Mouse (Mus musculus) adrenal gland, postnatal 25 days (tissue): ENCODE results near the gene Phb. TPM values are rescaled to one million over a fixed set of nuclear protein-coding genes. Genes with fewer than 3 reads are reported as not detected.

Experiments
- DNase-seq: peaks from one replicate; pipeline ENCODE4 v3.0.0; 2021; ENCODE audit warnings: mixed read lengths
- long read RNA-seq: library from polyadenylated mRNA; stranded (forward); transcript quantifications from one replicate; pipeline ENCODE4 v2.0.0, GENCODE M21; 2021
- total RNA-seq: library from RNA; stranded (reverse); gene quantifications from 2 replicates; pipeline ENCODE4 v1.2.3, GENCODE M21; 2021

Phb gene
- total RNA-seq, result 225 and 315 TPM in 2 replicates
- long read RNA-seq, transcript Phb-204 (7 exons, 1,799 nt), result major isoform, 477 of 537 reads
- long read RNA-seq, partial matches to known transcripts, result 41 of 537 reads
- long read RNA-seq, other reads (novel, unspliced or antisense), result 18 of 537 reads

DNA sequence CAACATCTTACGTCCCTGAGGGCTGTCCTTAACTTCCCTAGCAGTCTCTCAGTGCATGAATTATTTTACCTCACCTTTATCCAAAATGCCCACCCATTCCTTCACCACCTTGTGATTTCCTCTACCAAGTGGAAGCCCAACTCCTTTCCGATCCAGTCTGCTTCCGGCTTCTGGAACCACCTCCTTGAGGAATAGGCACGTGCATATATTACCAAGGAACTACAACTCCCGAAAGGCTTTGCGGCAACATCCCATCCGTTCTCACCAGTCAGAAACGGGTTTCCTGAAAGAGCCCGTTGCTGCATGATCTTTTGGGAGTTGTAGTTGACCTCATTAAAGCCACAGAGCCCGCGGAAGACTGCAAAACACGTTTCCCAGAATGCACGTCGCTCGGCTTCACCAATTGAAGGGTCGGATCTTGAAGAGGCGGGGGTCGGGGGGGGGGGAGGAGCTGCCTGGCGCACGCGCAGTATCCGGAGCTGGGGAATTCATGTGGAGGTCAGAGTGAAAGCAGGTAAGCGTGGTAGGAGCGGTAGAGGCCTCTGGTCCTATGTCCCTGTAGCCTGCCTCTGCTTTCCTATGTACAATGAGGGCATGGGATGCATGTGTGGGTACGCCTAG is at the start of gene Phb:
Gene Phb, plus strand, starts transcription at position 429 of the 621 bp plus-strand sequence.
- peak; percentile 81 for DNase-seq

DNA sequence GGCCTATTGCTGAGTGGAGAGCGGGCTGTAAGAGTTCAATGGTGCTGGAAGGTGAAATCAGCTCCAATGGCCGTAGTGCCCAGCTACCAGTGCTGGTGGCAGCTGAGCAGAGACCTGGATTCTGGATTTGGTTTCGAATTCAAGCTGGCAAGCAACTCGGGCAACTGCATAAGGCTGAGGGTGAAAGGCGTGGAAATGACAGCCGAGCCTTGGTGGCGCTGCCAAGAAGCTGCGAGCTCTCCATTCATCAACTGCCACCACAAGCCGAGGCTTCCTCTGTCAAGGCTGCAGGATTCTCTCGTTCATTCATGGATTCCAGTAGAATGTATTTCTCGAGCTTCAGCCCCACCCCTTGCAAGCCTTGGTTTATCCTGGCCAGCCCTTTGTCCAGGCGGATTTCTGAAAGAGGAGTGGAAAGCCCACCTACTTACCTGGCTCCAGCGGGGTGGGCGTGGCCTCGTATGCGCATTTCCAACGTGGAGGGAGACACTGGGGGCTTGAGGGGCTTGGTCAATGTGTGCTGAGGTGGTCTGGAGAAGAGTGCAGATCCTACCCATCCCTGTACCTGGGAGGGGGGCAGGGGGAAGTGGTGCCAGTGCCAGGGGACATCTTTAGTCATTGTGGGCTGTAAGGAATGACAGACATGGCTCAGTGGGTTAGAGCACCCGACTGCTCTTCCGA is 48.8 kb upstream of the Phb start:
- peak; percentile 68 for DNase-seq

DNA sequence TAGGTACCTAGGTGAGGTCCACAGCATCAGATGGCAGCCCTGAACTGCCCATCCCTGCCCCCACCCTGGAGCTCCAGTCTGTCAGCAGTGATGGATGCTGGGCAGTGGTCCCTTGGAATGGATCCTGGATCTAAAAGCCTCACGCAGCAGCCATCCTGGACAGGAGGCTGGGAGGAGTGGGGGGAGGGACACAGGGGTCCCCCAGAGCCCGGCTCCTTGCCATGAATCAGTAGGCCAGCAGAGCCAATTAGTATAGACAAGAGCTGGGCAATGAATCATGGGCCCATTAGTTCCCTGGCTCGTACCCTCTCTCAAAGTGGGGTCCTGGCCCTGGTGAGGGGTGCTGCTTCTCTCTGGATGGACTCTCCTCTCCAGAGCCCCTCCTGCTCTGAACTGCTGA is 47.7 kb upstream of the Phb start:
- no peak for DNase-seq

DNA sequence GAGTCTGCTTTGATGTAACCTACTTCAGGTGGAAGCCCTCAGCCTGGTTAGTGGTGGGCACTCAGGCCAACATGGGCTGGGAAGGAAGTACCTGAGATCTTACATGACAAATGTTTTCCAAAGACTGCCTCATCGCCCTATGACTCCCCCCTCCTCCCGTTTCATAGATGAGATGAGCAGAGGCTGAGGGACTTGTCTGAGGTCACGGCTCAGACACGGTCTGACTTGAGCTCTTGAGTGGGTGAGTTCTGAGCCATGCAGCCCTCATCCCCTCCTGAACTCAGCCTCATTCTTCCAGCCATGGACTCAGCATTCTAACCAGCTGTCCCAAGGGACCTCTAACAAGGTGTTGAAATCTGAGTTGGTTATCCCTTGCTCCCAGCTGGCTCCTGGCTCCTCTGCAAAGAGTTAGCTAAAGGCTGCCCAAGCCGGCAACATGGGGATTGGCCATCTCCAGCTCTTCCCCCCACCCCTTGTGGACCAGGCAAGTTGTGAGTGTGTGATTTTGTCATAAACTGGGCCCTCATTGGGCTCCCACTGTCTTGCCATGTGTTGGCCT is 46.8 kb upstream of the Phb start:
- DNase-seq, result no peak

DNA sequence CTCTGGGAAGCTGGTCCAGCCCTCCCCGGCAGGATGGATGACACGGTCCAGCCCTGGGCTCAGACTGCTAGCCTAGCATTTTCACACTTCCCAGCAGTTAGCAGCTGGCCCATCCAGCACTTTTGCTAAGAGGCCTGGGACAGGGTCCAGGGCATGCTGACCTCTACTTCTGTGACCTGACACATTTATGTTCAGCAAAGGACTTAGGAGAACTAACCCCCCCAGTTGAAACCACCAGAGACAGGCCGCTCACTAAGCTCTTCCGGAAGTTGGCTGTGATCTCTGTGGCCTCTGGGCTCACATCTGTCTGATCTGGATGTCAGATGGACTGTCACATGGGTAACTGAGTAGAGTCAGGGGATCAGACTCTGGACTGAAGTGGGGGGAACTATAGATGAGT is 45.7 kb upstream of the Phb start:
- no peak for DNase-seq

DNA sequence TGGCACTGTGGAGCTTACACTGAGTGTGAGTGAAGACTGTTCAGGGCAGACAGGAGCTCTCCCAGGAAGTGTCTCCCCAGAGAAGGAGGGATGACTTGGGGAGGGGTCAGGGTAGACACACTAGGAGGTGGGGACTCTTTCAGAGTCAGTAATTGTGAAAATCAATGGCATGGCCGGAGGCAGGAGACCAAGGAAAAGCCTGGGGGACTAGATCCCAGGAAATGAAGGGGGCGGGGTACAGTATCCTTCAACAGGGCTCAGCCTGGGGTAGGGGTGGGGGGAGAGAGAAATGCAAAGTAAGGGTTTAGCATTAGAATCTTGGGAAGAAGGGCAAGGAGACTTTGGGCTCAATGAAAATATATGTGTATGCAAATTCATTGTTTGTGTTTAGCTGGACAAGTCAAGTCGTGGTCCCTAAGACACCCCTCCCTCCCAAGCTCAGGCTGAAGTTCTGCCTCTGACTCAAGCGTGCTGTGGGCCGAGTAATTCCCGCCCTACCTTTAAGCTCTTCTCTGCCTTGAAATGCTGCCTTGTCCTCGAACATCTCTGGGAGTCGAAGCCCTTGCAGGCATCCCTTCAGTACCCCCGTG is 45.1 kb upstream of the Phb start:
- no peak for DNase-seq

DNA sequence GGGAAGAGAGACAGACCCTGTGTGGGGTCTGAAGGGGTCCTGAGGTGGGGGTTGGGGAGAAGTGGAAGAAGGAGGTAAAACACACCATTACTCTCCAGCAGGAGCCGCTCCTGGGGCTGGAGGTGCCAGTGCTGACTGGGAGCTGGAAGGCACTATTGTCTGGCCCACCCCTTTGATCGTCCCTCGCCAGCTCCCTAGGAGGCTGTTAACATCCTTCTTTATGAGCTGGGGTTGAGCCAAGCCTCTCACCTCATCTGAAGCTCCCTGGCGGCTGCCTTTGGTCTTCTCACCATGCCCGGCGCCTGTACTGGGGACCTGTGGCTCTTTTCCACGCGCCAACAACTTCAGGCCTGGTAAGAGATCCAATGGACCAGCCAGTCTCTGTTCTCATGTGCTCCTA is 44.3 kb upstream of the Phb start:
- no peak for DNase-seq

DNA sequence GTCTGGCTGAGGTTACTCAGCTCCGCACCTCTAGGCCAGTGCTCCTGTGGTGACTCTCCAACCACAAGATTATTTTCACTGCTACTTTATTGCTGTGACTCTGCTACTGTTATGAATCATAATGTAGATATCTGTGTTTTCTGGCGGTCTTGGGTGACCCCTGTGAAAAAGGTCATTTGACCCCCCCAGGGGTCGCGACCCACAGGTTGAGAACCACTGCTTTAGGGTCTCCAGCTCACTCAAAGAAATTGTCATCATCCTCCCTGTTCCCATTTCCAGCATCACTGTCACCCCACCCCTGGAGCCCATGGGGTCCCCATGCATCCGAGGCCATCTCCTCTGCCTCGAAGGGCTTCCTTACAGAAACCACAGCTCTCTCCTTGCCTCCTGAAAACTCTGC is 36.2 kb upstream of the Phb start:
- no peak for DNase-seq

DNA sequence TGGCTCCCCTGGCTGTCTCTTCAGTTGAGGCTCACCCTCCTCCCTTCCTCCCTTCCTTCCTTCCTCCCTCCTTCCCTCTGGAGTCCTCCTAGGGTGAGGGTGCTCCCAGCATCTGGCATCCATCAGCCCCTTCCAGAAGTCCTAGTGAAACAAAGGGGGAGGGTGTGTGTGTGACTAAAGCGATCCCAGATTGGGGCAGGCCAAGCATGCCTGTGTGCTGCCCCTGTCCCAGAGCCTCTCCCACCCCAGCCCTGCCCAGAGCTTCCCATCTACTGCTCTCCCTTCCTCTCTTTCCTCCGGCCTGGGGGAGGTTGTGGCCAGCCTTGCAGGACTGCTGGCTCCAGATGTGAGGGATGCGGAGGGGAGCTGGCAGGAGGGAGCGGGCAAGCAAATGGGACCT is 35.5 kb upstream of the Phb start:
- no peak for DNase-seq

DNA sequence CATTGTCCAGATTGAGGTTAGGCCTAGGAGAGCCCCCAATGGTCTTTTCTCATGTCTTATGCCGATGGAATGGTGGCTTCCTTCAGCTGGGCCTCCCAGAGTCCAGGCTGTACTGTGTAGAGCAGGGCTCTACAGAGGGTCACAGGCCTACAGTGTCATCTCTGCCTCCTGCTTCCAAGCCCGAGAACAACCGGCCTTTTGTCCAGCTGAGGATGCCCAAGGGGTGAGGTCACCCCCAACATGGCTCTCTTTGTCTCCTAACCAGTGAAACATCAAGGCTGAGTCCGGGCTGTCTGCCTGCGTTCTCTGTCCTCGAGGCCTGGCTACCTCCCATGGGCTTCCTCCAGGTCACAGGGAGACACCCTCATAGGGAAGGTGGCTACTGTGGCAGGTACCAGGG is 34.3 kb upstream of the Phb start:
- DNase-seq, result no peak

DNA sequence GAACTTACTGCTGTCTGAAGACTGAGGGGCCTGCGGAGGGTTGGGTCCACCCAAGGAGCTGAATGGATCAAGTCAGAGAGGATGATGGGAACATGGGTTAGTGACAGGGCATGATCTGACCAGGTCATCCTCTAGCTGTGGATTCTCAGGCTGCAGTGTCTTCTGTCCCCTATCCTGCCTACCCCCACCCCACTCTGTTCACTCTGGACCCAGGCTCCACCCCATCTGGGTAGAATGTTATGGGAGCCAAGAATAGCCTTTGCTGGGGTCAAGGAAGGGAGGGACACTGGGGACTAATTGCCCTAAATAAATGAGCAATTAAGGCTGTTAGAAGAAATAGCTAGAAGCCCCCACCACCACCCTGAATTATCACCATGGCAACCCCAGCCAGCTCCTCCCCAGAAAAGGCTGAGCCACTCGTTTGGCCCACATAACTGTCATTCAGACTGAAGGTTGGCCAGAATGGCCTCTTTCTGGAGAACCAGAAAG is 33.2 kb upstream of the Phb start:
- no peak for DNase-seq

DNA sequence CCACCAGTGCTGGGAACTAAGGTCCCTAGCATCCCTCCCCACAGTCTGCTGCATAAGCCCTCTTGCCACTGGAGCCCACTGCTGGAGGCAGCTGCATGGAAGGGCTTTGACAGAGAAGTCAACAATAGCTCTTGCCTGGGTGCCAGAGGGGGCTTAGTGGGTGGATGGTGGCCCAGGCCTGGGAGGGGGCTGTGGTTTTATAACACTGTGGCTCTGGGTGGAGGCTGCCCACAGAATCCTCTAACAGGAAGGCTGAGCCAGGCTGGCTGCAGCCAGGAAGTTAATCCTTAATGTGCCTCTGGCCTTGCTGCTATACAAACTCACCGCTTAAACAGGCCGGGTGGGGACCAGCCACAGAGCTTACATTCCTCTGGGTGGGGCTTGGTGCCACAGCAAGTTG is 31.7 kb upstream of the Phb start:
- no peak for DNase-seq

DNA sequence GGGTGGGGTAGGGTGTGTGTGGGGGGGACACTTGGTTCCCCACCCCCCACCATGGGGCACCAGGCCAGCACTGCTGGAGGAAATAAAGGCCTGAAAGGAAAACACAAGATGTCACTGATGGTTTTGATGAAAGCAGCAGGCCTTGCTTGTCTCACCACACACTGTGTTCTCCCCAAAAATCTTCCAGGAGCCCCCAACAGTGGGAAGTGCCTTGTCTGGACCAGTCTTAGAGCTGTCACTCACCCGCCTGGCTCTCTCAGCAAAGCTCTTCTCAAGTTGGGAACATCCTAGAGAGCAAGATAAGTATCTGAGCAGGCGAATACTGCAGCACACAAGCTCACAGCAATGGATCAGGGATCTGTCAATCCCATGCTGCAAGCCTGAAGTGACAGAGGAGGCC is 26.0 kb upstream of the Phb start:
- no peak for DNase-seq

DNA sequence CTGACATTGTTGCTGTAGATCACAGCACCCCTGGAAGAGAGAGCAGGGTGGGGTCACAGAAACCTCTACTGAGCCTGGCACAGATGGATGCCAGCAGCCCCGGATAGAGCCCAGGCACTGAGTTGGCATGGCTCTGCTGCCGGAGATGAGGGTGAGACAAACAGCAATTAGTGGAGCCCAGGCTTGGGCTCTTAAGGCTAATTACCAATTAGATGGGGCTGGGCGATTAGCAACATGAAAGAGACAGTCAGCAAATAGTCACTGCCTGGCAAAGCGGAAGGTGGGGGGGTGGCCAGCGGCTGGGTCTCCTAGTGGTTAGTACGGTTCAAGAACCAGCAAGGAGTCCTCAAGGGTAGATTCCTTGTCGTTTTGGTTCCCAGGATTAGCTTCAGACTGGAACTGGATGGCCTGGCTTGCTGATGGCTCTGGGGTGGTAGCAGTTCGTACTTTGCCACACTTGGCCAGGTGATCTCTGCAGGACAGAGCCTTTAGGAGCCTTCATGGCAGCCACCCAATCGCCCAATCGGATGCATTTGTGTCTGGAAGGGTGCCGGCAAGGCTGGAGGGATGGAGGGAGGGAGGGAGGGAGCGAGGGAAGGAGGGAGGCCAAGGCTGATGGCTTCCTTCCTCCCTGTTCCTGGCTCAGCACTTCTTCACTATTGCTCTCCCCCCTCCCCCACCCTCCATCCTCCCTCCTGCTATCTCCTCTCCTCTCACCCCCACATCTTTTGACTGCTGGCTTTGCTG is 24.1 kb upstream of the Phb start:
- no peak for DNase-seq

DNA sequence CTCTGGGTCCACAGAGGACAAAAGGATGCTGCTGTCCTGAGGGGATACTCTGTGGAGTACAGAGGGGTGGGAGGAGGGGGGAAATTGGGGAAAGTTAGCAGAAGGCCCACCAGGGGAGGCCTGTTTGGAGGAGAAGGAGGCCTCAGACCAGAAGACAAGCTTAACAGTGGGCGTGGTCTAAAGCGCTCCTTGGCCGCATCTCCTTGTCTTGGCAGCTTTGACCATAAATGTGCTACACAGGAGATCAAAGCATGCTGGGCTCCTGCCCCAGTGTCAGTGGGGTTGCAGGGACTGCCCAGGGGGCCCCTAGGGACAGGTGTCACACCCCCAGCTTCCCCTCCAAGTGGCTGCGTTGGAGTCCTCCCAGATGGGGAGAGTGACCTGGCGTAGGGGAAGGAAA is 22.9 kb upstream of the Phb start:
- DNase-seq, result no peak

DNA sequence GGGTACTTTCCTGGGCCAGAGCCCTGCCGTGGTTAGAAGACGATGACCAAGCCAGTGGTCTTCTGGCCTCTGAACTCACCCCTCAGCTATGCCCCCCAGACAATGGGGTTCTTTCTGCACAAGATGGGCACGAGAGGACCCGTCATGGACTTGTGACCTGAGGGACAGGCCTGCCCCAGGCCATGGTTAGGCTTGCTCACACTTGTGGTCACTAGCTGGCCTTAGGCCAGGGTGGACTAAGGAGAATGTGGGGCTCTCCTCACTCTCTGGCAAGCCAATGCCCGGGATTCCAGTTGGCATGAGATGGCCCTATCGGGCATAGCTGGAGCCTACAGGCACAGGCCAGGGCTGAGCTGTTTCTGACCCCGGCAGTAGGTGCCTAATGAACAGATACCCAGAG is 22.4 kb upstream of the Phb start:
- no peak for DNase-seq

DNA sequence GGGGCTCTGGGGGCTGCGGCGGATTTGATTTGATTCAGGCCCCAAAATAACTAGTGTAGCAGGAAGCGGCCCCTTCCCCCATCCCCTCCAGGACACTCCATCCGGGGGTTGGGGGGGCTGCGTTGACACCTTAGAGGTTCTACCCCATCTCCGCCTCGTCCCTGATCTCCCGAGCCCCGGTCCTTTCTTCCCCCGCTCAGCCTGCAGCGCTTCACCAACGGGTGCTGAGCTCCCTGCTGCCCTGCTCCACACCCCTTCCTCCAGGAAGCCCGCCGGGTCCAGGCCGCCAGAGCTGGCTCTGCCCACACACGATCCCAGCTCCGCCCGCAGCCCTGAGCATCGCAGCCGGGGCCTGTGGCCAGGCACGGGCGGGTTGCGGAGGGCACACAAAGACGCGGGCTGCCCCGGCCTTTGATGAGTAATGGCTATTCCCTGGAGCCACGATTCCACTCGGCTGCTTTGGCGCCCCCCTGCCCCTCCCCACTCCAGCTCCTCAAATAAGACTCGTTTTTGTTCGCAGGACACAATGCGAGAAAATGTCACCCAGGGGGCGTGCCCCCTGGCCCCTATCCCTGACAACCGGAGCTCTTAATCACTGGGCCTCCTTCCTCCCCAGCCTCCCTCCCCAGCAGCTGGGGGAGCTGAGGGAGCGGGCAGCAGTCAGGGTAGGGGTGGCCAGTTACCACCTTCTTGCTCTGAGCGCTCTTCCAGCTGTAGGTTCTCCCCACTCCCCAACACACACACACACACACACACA is 21.2 kb upstream of the Phb start:
- DNase-seq, result no peak

DNA sequence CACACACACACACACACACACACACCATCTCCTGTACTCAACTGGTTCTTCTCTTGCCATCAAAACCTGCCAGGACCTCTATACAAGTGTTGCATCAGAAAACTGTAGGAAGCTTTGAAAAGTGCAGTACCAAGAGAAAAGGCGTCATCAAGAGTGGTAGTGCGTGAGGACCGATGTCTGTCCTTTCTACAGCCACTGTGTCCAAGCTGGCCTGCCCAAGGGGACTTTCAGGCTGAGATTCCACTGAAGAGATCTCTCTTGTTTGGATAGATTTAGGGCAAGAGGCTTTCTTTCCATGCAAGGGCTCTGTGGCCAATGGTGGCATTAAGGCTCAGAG is 20.6 kb upstream of the Phb start:
- no peak for DNase-seq

DNA sequence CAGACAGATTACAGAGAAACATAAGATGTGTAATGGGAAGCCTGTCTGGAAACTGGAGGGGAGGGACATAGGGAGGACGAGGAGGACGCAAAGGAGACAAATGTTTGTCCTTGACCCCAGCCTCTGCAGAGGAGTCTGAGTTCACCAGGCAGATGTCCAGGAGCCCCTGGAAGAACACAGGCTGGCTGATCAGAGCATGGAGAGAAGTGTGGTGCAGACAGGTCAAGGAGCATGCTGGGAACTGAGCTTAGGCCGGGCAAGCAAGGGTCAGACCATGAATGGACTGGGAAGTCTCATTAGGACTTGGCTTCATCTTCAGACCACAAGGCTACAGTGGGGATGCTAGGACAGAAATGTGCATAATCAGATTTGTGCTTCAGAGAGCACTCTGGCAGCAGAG is 19.0 kb upstream of the Phb start:
- no peak for DNase-seq

DNA sequence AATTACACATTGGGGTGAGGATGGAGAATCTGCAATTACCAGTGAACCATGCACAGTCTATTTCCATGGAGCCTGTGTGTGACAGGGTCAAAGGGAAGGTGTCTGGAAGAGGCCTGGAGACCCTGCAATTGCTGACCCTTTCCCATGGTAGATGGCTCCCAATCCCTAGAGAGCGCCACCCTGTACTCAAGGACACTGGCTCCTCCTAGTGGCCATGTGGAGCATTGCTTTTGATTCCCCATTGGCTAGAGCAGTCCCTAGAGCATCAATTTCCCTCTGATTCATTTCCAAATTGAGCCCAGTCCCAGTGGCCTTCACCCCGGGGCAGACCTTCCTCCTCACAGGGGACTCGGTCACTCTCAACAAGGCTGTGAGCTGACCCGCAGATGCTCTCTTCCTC is 17.9 kb upstream of the Phb start:
- peak; percentile 73 for DNase-seq

DNA sequence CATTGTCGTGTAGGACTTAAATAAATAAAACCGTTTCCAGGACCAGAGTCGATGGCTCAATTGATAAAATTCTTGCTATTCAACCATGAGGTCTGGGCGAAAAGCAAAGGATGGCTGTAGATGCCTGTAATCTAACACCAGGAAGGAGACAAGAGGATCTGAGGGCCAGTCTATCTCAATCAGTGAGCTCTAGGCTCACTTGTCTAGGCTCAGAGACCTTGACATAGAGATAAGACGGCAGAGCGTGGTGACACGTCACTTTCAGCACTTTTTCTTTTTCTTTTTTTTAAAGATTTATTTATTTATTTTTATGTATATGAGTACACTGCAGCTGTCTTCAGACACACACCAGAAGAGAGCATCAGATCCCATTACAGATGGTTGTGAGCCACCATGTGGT is 17.2 kb upstream of the Phb start:
- DNase-seq, result no peak

DNA sequence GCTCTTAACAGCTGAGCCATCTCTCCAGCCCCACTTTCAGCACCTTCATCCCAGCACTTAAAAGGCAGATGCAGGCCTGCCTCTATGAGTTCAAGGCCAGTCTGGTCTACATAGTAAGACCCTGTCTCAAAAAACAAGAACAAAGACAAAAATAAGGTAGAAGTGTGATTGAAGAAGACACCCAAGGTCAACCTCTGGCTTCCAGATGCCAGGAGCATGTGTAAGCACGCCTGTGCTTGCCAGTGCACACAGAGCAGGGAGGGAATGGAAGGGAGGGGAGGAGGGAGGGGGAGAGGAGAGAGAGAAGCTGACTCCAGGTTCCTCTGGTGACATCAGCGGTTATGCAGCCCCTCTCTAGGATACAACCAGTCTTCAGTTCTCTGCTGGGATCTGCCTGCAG is 16.8 kb upstream of the Phb start:
- DNase-seq, result no peak
